Mouse (Mus musculus): Measurements from ENCODE around the gene Clk3. TPM values are rescaled to one million over a fixed set of nuclear protein-coding genes. Genes with fewer than 3 reads are reported as not detected.

Gene Clk3
- polyA plus RNA-seq, 1 experiment from 2014 or later: 68.7 TPM

DNA sequence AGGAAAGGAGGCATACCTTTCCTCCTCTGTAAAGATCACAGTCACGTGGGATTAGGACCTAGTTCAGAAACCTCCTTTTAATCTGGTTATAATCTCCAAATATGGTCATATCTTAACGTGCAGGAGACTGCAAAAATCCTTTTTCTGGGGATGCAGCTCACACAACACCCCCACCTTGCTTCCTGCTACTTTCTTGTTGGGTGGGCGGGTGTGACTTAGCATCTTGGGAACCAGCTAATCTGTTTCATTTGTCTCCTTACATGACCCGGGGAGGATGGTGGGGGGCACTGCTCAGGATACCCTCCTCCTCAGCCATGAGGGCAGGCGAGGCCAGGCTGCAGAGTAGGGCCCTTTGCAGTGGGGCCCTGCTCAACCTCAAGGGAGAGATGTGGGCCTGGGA is 9.4 kb upstream of the Clk3 start:
- no peak overlapping the region for H3K4me3 ChIP-seq (replicated peaks; ENCODE audit: low read depth, low read length)
- H3K9me3 ChIP-seq (ENCODE audit: control insufficient read depth, low read length): no peaks in the 10 kb centered on the region
- H3K27ac ChIP-seq (replicated peaks; ENCODE audit: low read depth, low read length): no peak overlapping the region
- no peak overlapping the region for H3K4me2 ChIP-seq (ENCODE audit: low read length)
- H3K36me3 ChIP-seq (ENCODE audit: control insufficient read depth, insufficient read depth, low read length): no peaks in the 10 kb centered on the region
- WGBS: 71% methylated on average over 5 of the region's 5 CpGs
- DNase-seq (no peak), ATAC-seq (ENCODE audit: low FRiP score, low TSS enrichment) (no peak)
- no peaks in the 10 kb centered on the region for H3K4me1 ChIP-seq (ENCODE audit: control insufficient read depth, insufficient read depth, low read length)
- no peak overlapping the region for H3K9ac ChIP-seq (replicated peaks; ENCODE audit: low read length)
- H3K27me3 ChIP-seq (ENCODE audit: control insufficient read depth, insufficient read depth, low read length): no peaks in the 10 kb centered on the region

DNA sequence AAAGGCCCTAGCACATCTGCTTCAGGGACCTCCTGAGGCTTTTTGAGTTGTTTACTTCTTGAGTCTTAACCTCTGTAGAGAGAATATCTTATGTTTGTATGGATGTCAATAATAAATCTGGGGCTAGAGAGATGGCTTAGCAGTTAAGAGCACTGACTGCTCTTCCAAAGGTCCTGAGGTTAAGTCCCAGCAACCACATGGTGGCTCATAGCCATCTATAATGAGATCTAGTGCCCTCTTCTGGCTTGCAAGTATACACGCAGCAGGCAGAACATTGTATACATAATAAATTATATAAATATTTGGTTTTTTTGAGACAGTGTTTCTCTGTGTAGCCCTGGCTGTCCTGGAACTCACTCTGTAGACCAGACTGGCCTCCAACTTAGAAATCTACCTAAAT is 8.5 kb upstream of the Clk3 start:
- H3K36me3 ChIP-seq (ENCODE audit: control insufficient read depth, insufficient read depth, low read length): no peaks in the 10 kb centered on the region
- H3K9ac ChIP-seq (replicated peaks; ENCODE audit: low read length): no peak overlapping the region
- ATAC-seq (ENCODE audit: low FRiP score, low TSS enrichment): no peak
- no peaks in the 10 kb centered on the region for H3K9me3 ChIP-seq (ENCODE audit: control insufficient read depth, low read length)
- H3K4me1 ChIP-seq (ENCODE audit: control insufficient read depth, insufficient read depth, low read length): no peaks in the 10 kb centered on the region
- H3K27me3 ChIP-seq (ENCODE audit: control insufficient read depth, insufficient read depth, low read length): no peaks in the 10 kb centered on the region
- no peak overlapping the region for H3K27ac ChIP-seq (replicated peaks; ENCODE audit: low read depth, low read length)
- H3K4me3 ChIP-seq (replicated peaks; ENCODE audit: low read depth, low read length): no peak overlapping the region
- DNase-seq: peak; percentile 40
- H3K4me2 ChIP-seq (ENCODE audit: low read length): no peak overlapping the region
- 8% methylated on average over 1 of the region's 1 CpGs for WGBS

DNA sequence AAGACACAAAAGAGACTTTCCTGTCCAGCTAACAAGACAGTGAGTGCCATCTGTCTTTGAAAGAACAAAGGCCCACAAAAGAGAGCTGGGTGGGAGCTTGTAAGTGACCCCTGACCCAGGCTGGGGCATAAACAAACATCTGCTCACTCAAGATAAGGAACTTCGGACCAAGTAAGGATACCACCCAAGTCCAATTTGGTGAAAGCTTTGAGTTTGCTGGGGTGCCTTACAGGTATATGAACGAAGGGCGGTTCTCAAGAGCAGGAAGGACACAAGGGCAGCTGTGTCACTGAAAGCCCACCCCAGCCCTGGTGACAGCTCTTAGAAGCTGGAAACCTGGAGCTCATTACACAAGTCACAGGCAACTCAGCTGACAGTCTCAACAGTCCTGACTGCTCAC is 8.1 kb upstream of the Clk3 start:
- Histone ChIP-seq H3K4me1 (ENCODE audit: control insufficient read depth, insufficient read depth, low read length) (no peaks in the 10 kb centered on the region), H3K4me2 (ENCODE audit: low read length) (no peak overlapping the region), H3K9ac (replicated peaks; ENCODE audit: low read length) (no peak overlapping the region), H3K9me3 (ENCODE audit: control insufficient read depth, low read length) (no peaks in the 10 kb centered on the region), H3K27ac (replicated peaks; ENCODE audit: low read depth, low read length) (no peak overlapping the region), H3K4me3 (replicated peaks; ENCODE audit: low read depth, low read length) (no peak overlapping the region), H3K36me3 (ENCODE audit: control insufficient read depth, insufficient read depth, low read length) (no peaks in the 10 kb centered on the region), H3K27me3 (ENCODE audit: control insufficient read depth, insufficient read depth, low read length) (no peaks in the 10 kb centered on the region)
- no peak for DNase-seq
- WGBS: 82% methylated on average over 3 of the region's 3 CpGs
- no peak for ATAC-seq (ENCODE audit: low FRiP score, low TSS enrichment)

DNA sequence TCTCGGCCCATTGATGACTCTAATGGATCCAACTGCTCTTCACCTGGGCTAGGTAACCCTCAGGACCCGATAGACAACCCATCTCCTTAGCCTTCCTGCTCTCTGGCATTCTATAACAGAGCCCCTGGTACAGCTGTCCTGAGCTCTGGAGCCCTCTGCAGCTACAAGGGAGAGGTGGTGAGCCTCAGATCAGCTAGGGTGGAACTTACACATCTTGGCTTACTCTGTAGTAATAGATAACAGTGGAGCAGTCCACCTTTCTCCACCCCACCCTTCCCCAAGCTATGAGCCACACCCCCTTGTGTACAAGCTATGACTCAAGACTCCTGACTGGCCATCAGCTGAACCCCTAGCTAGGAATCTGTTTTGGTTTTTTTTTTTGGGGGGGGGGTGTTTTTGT is 5.2 kb upstream of the Clk3 start:
- H3K27ac ChIP-seq (replicated peaks; ENCODE audit: low read depth, low read length): no peak overlapping the region
- no peak overlapping the region for H3K4me2 ChIP-seq (ENCODE audit: low read length)
- H3K27me3 ChIP-seq (ENCODE audit: control insufficient read depth, insufficient read depth, low read length): no peaks in the 10 kb centered on the region
- no peak for ATAC-seq (ENCODE audit: low FRiP score, low TSS enrichment)
- no peaks in the 10 kb centered on the region for H3K36me3 ChIP-seq (ENCODE audit: control insufficient read depth, insufficient read depth, low read length)
- peaks cover 11% of the 10 kb centered on the region for H3K4me1 ChIP-seq (ENCODE audit: control insufficient read depth, insufficient read depth, low read length)
- no peak overlapping the region for H3K4me3 ChIP-seq (replicated peaks; ENCODE audit: low read depth, low read length)
- no peaks in the 10 kb centered on the region for H3K9me3 ChIP-seq (ENCODE audit: control insufficient read depth, low read length)
- no peak for DNase-seq
- H3K9ac ChIP-seq (replicated peaks; ENCODE audit: low read length): no peak overlapping the region
- 88% methylated on average over 2 of the region's 2 CpGs for WGBS

DNA sequence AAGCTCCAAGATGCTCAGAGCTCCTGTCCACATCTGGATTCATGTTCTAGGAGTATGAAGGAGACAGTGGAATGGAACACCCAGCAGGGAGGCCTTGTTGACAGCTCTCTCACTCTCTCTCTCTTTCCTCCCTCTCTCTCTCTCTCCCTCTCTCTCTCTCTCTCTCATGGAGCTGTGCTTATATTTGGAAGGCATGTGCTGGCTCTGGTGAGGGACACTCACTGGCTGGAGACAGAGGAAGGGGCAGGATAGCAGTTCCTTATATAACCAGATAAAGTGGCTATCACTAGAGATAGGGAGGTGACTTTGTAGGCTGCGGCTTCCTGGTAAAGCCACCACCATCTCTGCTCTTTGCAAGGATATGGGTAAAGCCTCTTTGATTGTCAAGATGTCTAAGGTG is 4.6 kb upstream of the Clk3 start:
- Histone ChIP-seq H3K4me1 (ENCODE audit: control insufficient read depth, insufficient read depth, low read length) (peaks cover 11% of the 10 kb centered on the region), H3K9ac (replicated peaks; ENCODE audit: low read length) (no peak overlapping the region), H3K9me3 (ENCODE audit: control insufficient read depth, low read length) (no peaks in the 10 kb centered on the region), H3K36me3 (ENCODE audit: control insufficient read depth, insufficient read depth, low read length) (no peaks in the 10 kb centered on the region), H3K4me3 (replicated peaks; ENCODE audit: low read depth, low read length) (no peak overlapping the region), H3K27ac (replicated peaks; ENCODE audit: low read depth, low read length) (no peak overlapping the region), H3K27me3 (ENCODE audit: control insufficient read depth, insufficient read depth, low read length) (no peaks in the 10 kb centered on the region), H3K4me2 (ENCODE audit: low read length) (no peak overlapping the region)
- no peak for DNase-seq
- WGBS: 91% methylated on average over 1 of the region's 1 CpGs
- ATAC-seq (ENCODE audit: low FRiP score, low TSS enrichment): no peak

DNA sequence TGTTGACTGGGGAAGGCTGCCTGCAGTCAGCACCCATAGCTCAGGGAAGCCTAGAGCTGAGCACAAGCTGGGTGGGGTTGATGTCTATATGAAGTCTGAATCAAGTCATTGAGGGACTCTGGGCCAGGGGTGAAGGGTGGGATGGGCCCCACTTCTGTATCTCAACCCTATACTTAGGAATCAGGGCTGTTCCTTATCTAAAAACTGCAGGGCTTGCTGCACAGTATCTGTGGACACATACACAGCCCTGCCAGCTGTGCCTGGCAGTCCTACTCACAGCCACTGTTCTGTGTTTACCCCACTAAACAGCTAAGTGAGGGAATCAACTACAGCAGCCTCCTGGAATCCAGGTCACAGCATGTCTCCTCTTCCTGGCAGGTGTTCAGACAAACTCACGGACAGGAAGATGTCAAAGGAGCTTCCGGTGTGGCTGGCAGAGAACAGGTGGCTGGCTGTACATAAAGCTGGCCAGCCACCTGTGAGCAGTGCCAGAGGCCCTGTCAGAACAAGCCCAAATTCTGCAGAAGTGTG is 3.9 kb upstream of the Clk3 start:
- H3K9ac ChIP-seq (replicated peaks; ENCODE audit: low read length): no peak overlapping the region
- H3K36me3 ChIP-seq (ENCODE audit: control insufficient read depth, insufficient read depth, low read length): no peaks in the 10 kb centered on the region
- H3K27me3 ChIP-seq (ENCODE audit: control insufficient read depth, insufficient read depth, low read length): no peaks in the 10 kb centered on the region
- no peak for DNase-seq
- no peaks in the 10 kb centered on the region for H3K9me3 ChIP-seq (ENCODE audit: control insufficient read depth, low read length)
- WGBS: 61% methylated on average over 2 of the region's 2 CpGs
- H3K4me2 ChIP-seq (ENCODE audit: low read length): no peak overlapping the region
- H3K4me1 ChIP-seq (ENCODE audit: control insufficient read depth, insufficient read depth, low read length): peaks cover 11% of the 10 kb centered on the region
- H3K4me3 ChIP-seq (replicated peaks; ENCODE audit: low read depth, low read length): no peak overlapping the region
- no peak overlapping the region for H3K27ac ChIP-seq (replicated peaks; ENCODE audit: low read depth, low read length)
- ATAC-seq (ENCODE audit: low FRiP score, low TSS enrichment): no peak

DNA sequence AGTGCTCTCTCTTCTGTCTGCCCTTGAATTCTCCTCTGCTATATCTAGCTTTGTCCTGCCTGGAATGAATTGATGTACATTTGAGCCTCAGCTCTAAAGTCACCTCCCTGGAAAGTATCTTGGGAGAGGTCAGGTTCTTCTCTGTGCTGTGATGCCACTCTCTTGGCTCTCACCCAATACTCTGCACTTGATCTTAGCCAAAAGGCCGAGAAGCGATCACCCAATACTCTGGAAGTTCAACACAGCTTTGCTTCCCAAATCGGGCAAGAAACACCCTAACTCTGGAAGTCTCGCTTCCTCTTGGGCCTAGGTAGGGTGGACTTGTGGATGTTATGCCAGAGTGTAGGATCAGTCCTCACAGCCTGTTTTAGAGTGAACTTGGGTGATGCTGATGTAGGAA is 1.6 kb upstream of the Clk3 start:
- H3K4me1 ChIP-seq (ENCODE audit: control insufficient read depth, insufficient read depth, low read length): peaks cover 30% of the 10 kb centered on the region
- H3K27ac ChIP-seq (replicated peaks; ENCODE audit: low read depth, low read length): no peak overlapping the region
- no peaks in the 10 kb centered on the region for H3K9me3 ChIP-seq (ENCODE audit: control insufficient read depth, low read length)
- 93% methylated on average over 4 of the region's 4 CpGs for WGBS
- no peak overlapping the region for H3K4me3 ChIP-seq (replicated peaks; ENCODE audit: low read depth, low read length)
- no peaks in the 10 kb centered on the region for H3K36me3 ChIP-seq (ENCODE audit: control insufficient read depth, insufficient read depth, low read length)
- H3K9ac ChIP-seq (replicated peaks; ENCODE audit: low read length): no peak overlapping the region
- no peaks in the 10 kb centered on the region for H3K27me3 ChIP-seq (ENCODE audit: control insufficient read depth, insufficient read depth, low read length)
- DNase-seq (no peak), ATAC-seq (ENCODE audit: low FRiP score, low TSS enrichment) (no peak)
- no peak overlapping the region for H3K4me2 ChIP-seq (ENCODE audit: low read length)

DNA sequence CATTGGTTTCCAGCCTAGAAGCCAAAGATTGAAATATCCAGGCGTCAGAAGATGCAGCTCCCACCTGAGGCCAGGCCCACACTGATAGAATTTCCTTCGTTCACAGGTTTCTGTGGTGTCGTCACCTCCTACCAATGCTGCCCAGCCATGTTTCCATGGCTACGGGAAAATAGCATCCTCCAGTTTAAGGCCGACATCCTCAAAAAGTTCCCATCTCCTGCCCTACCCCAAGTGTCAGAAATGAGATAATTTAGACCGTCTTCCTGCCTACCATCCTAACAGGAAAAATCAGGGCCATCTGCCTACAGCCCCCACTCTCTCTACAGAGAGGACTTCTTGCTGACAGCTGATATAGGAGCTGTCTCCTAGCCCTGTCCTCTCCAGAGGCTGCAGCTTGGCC is 771 bp upstream of the Clk3 start:
- ATAC-seq (ENCODE audit: low FRiP score, low TSS enrichment) (no peak), DNase-seq (peak; percentile 37)
- Histone ChIP-seq H3K36me3 (ENCODE audit: control insufficient read depth, insufficient read depth, low read length) (peaks cover 1% of the 10 kb centered on the region), H3K27ac (replicated peaks; ENCODE audit: low read depth, low read length) (peak overlapping the region; percentile 99), H3K9me3 (ENCODE audit: control insufficient read depth, low read length) (no peaks in the 10 kb centered on the region), H3K9ac (replicated peaks; ENCODE audit: low read length) (peak overlapping the region; percentile 100), H3K4me3 (replicated peaks; ENCODE audit: low read depth, low read length) (peak overlapping the region; percentile 92), H3K27me3 (ENCODE audit: control insufficient read depth, insufficient read depth, low read length) (no peaks in the 10 kb centered on the region), H3K4me1 (ENCODE audit: control insufficient read depth, insufficient read depth, low read length) (peaks cover 31% of the 10 kb centered on the region), H3K4me2 (ENCODE audit: low read length) (peak overlapping the region; percentile 95)
- WGBS: 33% methylated on average over 6 of the region's 6 CpGs

DNA sequence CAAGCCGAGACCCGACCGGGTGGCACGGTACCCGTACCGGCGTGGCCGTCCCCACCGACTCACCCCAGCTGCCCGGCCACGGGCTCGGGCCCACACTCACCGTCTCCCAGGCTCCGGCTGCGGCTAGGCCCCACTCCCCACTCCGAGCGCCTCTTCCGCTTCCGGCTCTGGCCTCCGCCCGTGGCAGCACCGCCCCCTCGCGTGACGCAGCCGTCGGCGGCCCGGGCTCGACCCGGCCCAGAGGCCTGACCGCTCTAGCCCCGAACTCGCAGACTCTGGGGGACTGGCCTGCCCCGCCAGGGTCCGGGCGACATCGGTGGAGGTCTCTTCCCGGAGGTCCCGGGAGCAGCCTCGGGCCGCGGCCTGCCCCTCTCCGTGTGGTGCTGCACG is 691 bp downstream of the Clk3 start:
- peak overlapping the region; percentile 95 for H3K4me2 ChIP-seq (ENCODE audit: low read length)

More for the DNA sequence above, 691 bp downstream of the Clk3 start:
- under 1% methylated on average over 45 of the region's 45 CpGs for WGBS
- H3K4me3 ChIP-seq (replicated peaks; ENCODE audit: low read depth, low read length): peak overlapping the region; percentile 92
- ATAC-seq (ENCODE audit: low FRiP score, low TSS enrichment) (peak; percentile 94), DNase-seq (peak; percentile 95)
- peaks cover 31% of the 10 kb centered on the region for H3K4me1 ChIP-seq (ENCODE audit: control insufficient read depth, insufficient read depth, low read length)
- H3K27ac ChIP-seq (replicated peaks; ENCODE audit: low read depth, low read length): peak overlapping the region; percentile 99
- peaks cover 16% of the 10 kb centered on the region for H3K36me3 ChIP-seq (ENCODE audit: control insufficient read depth, insufficient read depth, low read length)
- no peaks in the 10 kb centered on the region for H3K9me3 ChIP-seq (ENCODE audit: control insufficient read depth, low read length)
- H3K27me3 ChIP-seq (ENCODE audit: control insufficient read depth, insufficient read depth, low read length): no peaks in the 10 kb centered on the region
- H3K9ac ChIP-seq (replicated peaks; ENCODE audit: low read length): peak overlapping the region; percentile 100

Data from midbrain, embryonic 14.5 days (tissue).